Mouse (Mus musculus) mesoderm, embryonic 11.5 days (tissue): ENCODE measurements around the gene Fcrl5.

ENCODE experiments used
- DNase-seq: peaks from one replicate; pipeline ENCODE4 v3.0.0-alpha.2; 2012; ENCODE audit warnings: low read depth, low spot score

The Fcrl5 gene

GRCm38 (mm10) chr3:87528021-87528420 is 92.4 kb downstream of the Fcrl5 start:
- DNase-seq, result no peak

- DNase-seq, result no peak
Measured at GRCm38 (mm10) chr3:87528841-87529240, 93.3 kb downstream of the Fcrl5 start.

- no peak for DNase-seq
Measured at GRCm38 (mm10) chr3:87529568-87529967, 94.0 kb downstream of the Fcrl5 start.

- no peak for DNase-seq
Measured at GRCm38 (mm10) chr3:87530234-87530633, 94.7 kb downstream of the Fcrl5 start.

- DNase-seq, result no peak
Measured at GRCm38 (mm10) chr3:87533667-87534378, 98.2 kb downstream of the Fcrl5 start.

GRCm38 (mm10) chr3:87538034-87538433 is 102.5 kb downstream of the Fcrl5 start:
- DNase-seq, result no peak

GRCm38 (mm10) chr3:87540028-87540675 is 104.6 kb downstream of the Fcrl5 start:
- no peak for DNase-seq

- DNase-seq, result no peak
Measured at GRCm38 (mm10) chr3:87540714-87541113, 105.1 kb downstream of the Fcrl5 start.

GRCm38 (mm10) chr3:87542481-87543215 is 107.1 kb downstream of the Fcrl5 start:
- DNase-seq, result peak; percentile 37

- DNase-seq, result no peak
Measured at GRCm38 (mm10) chr3:87545554-87545953, 110.0 kb downstream of the Fcrl5 start.

GRCm38 (mm10) chr3:87546291-87546721 is 110.7 kb downstream of the Fcrl5 start:
- no peak for DNase-seq

- DNase-seq, result no peak
Measured at GRCm38 (mm10) chr3:87549908-87550307, 114.3 kb downstream of the Fcrl5 start.
